Mouse (Mus musculus): ENCODE measurements around the gene Mgp. TPM values are rescaled to one million over a fixed set of nuclear protein-coding genes. Genes with fewer than 3 reads are reported as not detected.
A peak's percentile ranks its signal among the peaks of the same experiment; 100 is the strongest.

The Mgp gene
- polyA plus RNA-seq, 1 experiment from 2014 or later: 6.3 TPM

DNA sequence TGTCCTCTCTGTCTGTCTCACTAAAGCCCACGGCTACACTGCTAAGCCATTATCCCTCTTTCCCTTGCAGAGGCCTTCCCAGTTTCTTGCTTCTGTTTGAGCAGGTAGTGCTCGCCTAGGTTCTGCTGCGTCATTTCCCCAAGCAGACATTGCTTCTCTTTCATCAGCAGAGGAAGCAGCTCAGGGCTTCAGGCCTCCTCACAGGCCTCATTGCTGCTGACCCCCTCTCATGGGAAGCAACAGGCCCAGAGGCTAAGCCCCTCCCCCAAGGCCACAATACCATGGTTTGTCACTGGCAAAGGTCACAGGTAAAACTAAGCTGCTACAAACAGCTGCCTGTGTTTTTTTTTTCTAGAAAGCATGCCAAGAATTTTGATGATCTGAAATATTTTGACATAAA, 22.9 kb downstream of the Mgp start:
- ATAC-seq (ENCODE audit: insufficient read depth): no peak
- H3K27me3 ChIP-seq: no peaks in the 10 kb centered on the region
- no peaks in the 10 kb centered on the region for H3K9me3 ChIP-seq (replicated peaks)
- H3K27ac ChIP-seq (replicated peaks): peak overlapping the region; percentile 72
- WGBS (ENCODE audit: insufficient replicate concordance): 48% methylated on average over 3 of the region's 3 CpGs
- peaks cover 74% of the 10 kb centered on the region for H3K36me3 ChIP-seq (replicated peaks)
- H3K9ac ChIP-seq: no peak overlapping the region
- H3K4me1 ChIP-seq (replicated peaks): peaks cover 76% of the 10 kb centered on the region
- H3K4me3 ChIP-seq (replicated peaks): peak overlapping the region; percentile 77
- peak overlapping the region; percentile 71 for H3K4me2 ChIP-seq

DNA sequence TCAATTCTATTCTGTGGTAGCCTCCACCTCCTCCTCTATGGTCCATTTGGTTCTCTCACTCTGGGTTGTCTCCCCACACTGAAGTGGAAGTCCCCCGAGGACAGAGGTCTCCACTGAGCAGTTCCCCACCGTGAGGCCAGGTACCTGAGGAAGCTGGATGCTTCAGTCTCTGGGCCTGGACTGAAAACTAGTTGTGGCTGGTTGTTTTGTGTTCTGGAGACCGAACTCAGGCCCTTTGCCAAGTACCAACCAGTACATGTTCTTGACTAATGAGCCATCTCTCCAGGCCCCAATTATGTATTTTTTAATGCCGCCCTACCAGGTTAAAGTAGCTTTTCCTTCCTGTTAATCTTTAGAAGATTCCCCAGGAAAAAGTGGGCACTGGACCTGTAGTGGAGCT, 23.3 kb downstream of the Mgp start:
- H3K4me3 ChIP-seq (replicated peaks): peak overlapping the region; percentile 77
- peaks cover 78% of the 10 kb centered on the region for H3K4me1 ChIP-seq (replicated peaks)
- 82% methylated on average over 4 of the region's 4 CpGs for WGBS (ENCODE audit: insufficient replicate concordance)
- H3K27ac ChIP-seq (replicated peaks): peak overlapping the region; percentile 72
- peaks cover 78% of the 10 kb centered on the region for H3K36me3 ChIP-seq (replicated peaks)
- no peaks in the 10 kb centered on the region for H3K9me3 ChIP-seq (replicated peaks)
- peak overlapping the region; percentile 71 for H3K4me2 ChIP-seq
- no peaks in the 10 kb centered on the region for H3K27me3 ChIP-seq
- no peak for ATAC-seq (ENCODE audit: insufficient read depth)
- no peak overlapping the region for H3K9ac ChIP-seq

DNA sequence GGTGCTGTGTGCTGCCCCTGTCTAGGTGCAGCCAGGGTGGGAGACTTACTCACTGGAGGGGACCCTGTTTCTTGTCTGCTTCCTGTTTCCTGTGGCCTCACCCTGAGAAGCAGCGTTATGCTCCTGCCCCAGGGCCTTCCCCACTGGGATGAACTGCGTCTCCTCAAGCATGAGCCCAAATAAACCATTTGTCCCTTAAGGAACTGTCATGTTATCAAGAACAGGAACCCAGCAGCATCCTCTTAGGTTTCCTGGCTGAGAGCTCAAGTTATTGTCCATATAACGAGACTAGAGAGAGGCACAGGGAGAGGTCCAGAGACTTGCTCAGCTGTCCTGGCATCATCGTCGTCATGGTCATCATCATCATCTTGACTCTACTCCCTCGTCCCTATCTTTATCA, 25.4 kb downstream of the Mgp start:
- WGBS (ENCODE audit: insufficient replicate concordance): 58% methylated on average over 6 of the region's 6 CpGs
- Histone ChIP-seq H3K9me3 (replicated peaks) (no peaks in the 10 kb centered on the region), H3K27me3 (no peaks in the 10 kb centered on the region), H3K27ac (replicated peaks) (peak overlapping the region; percentile 81), H3K4me1 (replicated peaks) (peaks cover 72% of the 10 kb centered on the region), H3K4me3 (replicated peaks) (no peak overlapping the region), H3K4me2 (peak overlapping the region; percentile 7; the same call in 1 of the 2 replicates), H3K36me3 (replicated peaks) (peaks cover 96% of the 10 kb centered on the region), H3K9ac (no peak overlapping the region)
- no peak for ATAC-seq (ENCODE audit: insufficient read depth)

DNA sequence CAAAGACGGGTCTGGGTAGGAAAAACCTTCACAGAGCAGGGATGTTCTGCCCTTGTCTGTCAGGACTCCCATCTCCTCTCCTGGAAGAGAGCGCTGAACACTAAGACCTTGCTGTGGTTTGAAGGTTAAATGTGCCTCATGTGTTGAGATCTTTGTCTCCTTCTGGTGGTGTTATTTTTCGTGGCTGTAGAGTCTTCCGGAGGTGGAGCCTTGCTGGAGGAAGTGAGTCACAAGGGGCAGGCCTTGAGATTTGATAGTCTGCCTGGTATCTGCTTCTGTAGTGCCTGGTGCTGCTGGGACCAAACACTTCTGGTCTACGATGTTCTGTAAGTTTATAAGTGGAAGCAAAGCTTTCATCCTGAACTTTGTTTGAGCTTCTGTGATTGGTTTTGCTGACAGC, 26.7 kb downstream of the Mgp start:
- 0 out of 2 replicates have a peak overlapping the region, but pooled peaks have one; percentile 34 for H3K9ac ChIP-seq
- peak overlapping the region; percentile 50 for H3K4me2 ChIP-seq
- H3K9me3 ChIP-seq (replicated peaks): no peaks in the 10 kb centered on the region
- WGBS (ENCODE audit: insufficient replicate concordance): 69% methylated on average over 5 of the region's 5 CpGs
- peaks cover 61% of the 10 kb centered on the region for H3K4me1 ChIP-seq (replicated peaks)
- peaks cover 89% of the 10 kb centered on the region for H3K36me3 ChIP-seq (replicated peaks)
- peak overlapping the region; percentile 81 for H3K27ac ChIP-seq (replicated peaks)
- no peaks in the 10 kb centered on the region for H3K27me3 ChIP-seq
- peak overlapping the region; percentile 22 for H3K4me3 ChIP-seq (replicated peaks)
- ATAC-seq (ENCODE audit: insufficient read depth): 0 out of 2 replicates have a peak, but pooled peaks have one; percentile 17

DNA sequence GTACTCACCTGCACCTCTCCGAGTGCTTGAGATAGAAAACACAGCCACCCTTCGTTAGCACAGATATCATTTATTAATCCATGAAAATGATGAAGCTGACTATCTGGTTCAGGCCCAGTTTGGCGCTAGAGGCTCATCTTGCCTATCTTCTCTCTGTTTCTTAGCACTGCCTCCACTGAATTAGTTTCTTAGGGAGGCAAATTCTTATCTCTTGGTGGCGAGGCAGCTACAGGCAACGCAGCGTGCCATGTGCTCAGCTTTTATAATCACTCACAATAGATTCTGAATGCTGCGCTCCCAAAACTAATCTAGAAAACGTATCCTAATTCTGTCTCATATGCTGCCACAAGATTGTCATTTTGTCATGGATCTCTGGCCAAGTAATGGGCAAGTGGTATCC, 27.2 kb downstream of the Mgp start:
- Histone ChIP-seq H3K36me3 (replicated peaks) (peaks cover 83% of the 10 kb centered on the region), H3K4me2 (peak overlapping the region; percentile 50), H3K27ac (replicated peaks) (peak overlapping the region; percentile 81), H3K4me1 (replicated peaks) (peaks cover 56% of the 10 kb centered on the region), H3K27me3 (no peaks in the 10 kb centered on the region), H3K4me3 (replicated peaks) (peak overlapping the region; percentile 22), H3K9ac (peak overlapping the region; percentile 34; the same call in 1 of the 2 replicates), H3K9me3 (replicated peaks) (no peaks in the 10 kb centered on the region)
- peak; percentile 64 for ATAC-seq (ENCODE audit: insufficient read depth)
- WGBS (ENCODE audit: insufficient replicate concordance): 23% methylated on average over 8 of the region's 8 CpGs

DNA sequence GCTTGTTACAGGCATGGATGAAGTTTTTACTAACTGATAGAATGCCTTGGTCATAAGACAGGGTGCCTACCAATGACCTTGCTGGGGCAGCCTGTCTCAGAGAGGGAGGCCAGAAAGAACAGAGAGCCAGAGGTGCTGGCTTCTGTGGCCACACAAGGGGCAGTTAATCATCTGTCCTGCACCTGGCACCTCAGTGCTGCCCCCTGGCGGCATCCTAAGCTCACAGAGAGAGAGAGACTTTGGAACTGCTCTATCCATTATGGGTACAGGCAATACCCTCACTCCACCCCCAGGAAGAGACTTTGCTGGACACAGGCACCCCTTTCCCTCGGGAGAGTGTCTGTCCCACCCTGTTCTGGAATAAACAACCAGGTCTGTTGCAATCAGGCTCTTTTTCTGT, 27.8 kb downstream of the Mgp start:
- Histone ChIP-seq H3K36me3 (replicated peaks) (peaks cover 77% of the 10 kb centered on the region), H3K4me1 (replicated peaks) (peaks cover 50% of the 10 kb centered on the region), H3K4me2 (peak overlapping the region; percentile 50), H3K9me3 (replicated peaks) (no peaks in the 10 kb centered on the region), H3K27ac (replicated peaks) (peak overlapping the region; percentile 81), H3K27me3 (no peaks in the 10 kb centered on the region), H3K4me3 (replicated peaks) (peak overlapping the region; percentile 22), H3K9ac (peak overlapping the region; percentile 2; the same call in 1 of the 2 replicates)
- ATAC-seq (ENCODE audit: insufficient read depth): peak; percentile 70
- WGBS (ENCODE audit: insufficient replicate concordance): 2% methylated on average over 2 of the region's 2 CpGs

DNA sequence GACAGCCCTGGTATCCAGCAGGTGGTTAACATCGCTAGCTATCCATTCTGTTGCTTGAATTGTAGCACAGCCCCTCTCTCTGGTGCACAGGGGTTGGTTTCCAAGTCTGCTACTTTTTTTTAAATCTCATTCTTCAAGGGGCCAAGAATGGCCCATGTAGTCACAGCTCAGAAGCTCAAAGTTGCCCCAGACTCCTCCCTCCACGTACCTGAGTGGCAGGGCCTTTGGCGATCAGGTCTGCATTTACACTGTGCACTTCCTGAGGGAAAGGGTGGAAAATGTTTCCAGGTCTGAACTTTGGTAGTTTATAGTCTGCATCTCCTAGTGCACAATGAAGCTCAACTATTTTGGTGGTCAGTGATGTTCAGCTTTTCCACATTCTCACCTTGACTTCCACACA, 28.4 kb downstream of the Mgp start:
- H3K9me3 ChIP-seq (replicated peaks): no peaks in the 10 kb centered on the region
- H3K4me3 ChIP-seq (replicated peaks): no peak overlapping the region
- no peak overlapping the region for H3K9ac ChIP-seq
- ATAC-seq (ENCODE audit: insufficient read depth): no peak
- 0 out of 2 replicates have a peak overlapping the region, but pooled peaks have one; percentile 50 for H3K4me2 ChIP-seq
- H3K4me1 ChIP-seq (replicated peaks): peaks cover 45% of the 10 kb centered on the region
- H3K36me3 ChIP-seq (replicated peaks): peaks cover 72% of the 10 kb centered on the region
- H3K27me3 ChIP-seq: no peaks in the 10 kb centered on the region
- WGBS (ENCODE audit: insufficient replicate concordance): 88% methylated on average over 3 of the region's 3 CpGs
- H3K27ac ChIP-seq (replicated peaks): no peak overlapping the region

DNA sequence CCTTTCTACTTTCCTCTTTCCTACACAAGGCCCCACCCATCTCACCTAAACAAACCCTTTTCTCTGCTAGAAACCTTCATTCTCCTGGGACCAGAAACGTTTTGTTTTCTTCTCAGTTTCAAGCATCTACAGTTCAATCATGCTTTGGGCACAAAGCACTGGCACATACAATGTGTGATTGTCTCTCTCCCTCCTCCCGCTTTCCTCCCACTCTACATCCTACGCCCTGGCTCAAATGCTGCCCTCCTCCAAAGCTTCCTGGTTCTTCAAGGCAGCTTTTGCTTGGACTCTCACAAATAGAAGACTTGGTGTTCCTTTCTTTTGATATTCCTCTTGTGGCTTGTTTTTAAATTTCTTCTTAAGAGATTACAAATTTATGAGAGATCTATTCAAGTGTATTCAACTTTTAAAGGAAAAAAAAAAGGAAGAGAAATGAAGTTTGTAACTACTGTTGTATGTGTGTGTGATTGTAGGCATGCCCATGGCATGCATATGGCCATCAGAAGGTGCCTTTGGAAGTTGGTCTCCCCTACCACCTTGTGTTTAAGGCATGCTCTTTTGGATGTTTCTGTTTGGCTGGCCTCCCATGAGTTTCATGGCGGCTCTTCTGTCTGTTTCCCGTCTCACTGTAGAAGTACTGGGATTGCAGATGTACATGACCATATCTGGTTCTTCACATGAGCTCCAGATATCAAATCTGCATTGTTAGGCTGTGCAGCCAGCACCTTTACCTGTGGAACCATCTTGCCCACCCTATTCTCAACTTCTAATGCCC, 29.7 kb downstream of the Mgp start:
- no peak overlapping the region for H3K9ac ChIP-seq
- whole genome bisulfite sequencing (ENCODE audit: insufficient replicate concordance): 76% methylated on average over 5 of the region's 5 CpGs
- peaks cover 40% of the 10 kb centered on the region for H3K4me1 ChIP-seq (replicated peaks)
- H3K36me3 ChIP-seq (replicated peaks): peaks cover 59% of the 10 kb centered on the region
- H3K27me3 ChIP-seq: no peaks in the 10 kb centered on the region
- no peak overlapping the region for H3K4me2 ChIP-seq
- H3K27ac ChIP-seq (replicated peaks): no peak overlapping the region
- H3K4me3 ChIP-seq (replicated peaks): no peak overlapping the region
- no peak for ATAC-seq (ENCODE audit: insufficient read depth)
- H3K9me3 ChIP-seq (replicated peaks): no peaks in the 10 kb centered on the region

DNA sequence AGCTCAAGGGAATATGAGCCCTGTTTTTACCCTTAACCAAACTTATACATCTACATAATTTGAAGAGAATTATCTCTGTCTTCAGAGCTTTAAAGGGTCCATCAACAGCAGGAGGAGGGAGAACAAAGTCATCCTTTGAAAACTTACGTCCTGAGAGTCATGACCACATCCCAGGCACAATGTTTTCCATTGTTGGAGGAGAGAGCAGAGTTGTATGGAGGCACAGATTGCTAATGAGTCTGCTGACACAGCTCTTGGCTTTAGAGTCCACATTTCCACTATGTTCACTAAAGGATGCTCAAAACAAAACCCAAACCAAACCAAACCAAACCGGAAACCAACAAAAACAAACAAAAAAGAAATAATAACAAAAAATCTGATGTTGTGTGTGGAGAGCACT, 30.7 kb downstream of the Mgp start:
- no peaks in the 10 kb centered on the region; the same call in 1 of the 2 replicates for H3K27me3 ChIP-seq
- peaks cover 30% of the 10 kb centered on the region for H3K4me1 ChIP-seq (replicated peaks)
- 86% methylated on average over 2 of the region's 2 CpGs for WGBS (ENCODE audit: insufficient replicate concordance)
- ATAC-seq (ENCODE audit: insufficient read depth): no peak
- no peak overlapping the region for H3K27ac ChIP-seq (replicated peaks)
- H3K9me3 ChIP-seq (replicated peaks): no peaks in the 10 kb centered on the region
- no peak overlapping the region for H3K9ac ChIP-seq
- H3K36me3 ChIP-seq (replicated peaks): peaks cover 49% of the 10 kb centered on the region
- no peak overlapping the region for H3K4me2 ChIP-seq
- H3K4me3 ChIP-seq (replicated peaks): no peak overlapping the region

DNA sequence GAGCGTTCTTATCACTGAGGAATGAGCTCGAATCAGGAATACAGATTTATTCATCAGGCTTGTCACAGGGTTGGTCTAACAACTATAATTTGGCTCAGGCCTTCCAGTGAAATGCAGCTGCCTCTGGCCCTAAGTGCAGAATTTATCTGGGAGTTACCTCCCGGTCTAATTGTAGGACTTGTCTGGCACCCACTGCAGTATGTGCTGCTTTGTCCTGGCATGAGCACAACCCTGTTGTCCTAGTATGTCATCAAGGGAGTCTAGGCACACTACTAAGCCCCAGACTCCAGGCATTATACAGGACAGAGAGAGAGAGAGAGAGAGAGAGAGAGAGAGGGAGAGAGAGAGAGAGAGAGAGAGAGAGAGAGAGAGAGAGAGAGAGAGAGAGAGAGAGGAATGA, 38.3 kb downstream of the Mgp start:
- Histone ChIP-seq H3K4me3 (replicated peaks) (no peak overlapping the region), H3K27ac (replicated peaks) (no peak overlapping the region)
- 48% methylated on average over 3 of the region's 3 CpGs for WGBS (ENCODE audit: insufficient replicate concordance)

DNA sequence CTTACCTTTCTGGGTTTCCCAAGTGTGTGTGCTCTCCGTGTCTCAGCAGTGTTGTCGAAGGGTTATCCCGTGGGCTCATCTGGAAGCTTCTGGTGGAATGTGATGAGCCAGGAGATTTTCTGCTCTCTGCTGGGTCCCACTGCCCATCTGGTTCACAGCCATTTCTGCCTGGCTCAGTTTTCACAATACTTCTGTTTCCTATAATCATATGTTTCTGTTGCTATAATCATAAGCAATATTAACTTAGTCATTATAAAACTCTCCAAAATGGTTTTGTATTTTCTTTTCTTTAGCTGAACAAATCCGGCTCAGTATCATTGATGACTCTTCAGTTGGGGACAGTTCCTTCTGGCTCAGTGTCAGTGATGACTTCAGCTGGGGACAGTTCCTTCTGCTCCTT, 40.3 kb downstream of the Mgp start, which contains the start of gene Smco3:
Smco3 (minus strand) TSS at position 101 of the 400 bp plus-strand sequence.
- H3K4me2 ChIP-seq: no peak within 1 kb of the TSS
- no peaks in the 10 kb centered on the region for H3K4me1 ChIP-seq (replicated peaks)
- H3K9me3 ChIP-seq (replicated peaks): no peaks in the 10 kb centered on the region
- ATAC-seq (ENCODE audit: insufficient read depth): no peak
- H3K36me3 ChIP-seq (replicated peaks): no peaks in the 10 kb centered on the region
- no peak within 1 kb of the TSS for H3K27ac ChIP-seq (replicated peaks)
- H3K9ac ChIP-seq: no peak within 1 kb of the TSS
- no peak within 1 kb of the TSS for H3K4me3 ChIP-seq (replicated peaks)
- WGBS (ENCODE audit: insufficient replicate concordance): 48% methylated on average over 4 of the region's 4 CpGs
- H3K27me3 ChIP-seq: peaks cover 13% of the 10 kb centered on the region

More for the DNA sequence above, 38.3 kb downstream of the Mgp start:
- no peak for ATAC-seq (ENCODE audit: insufficient read depth)
- Histone ChIP-seq H3K27me3 (peaks cover 5% of the 10 kb centered on the region), H3K4me2 (no peak overlapping the region), H3K36me3 (replicated peaks) (no peaks in the 10 kb centered on the region), H3K9me3 (replicated peaks) (no peaks in the 10 kb centered on the region), H3K9ac (no peak overlapping the region), H3K4me1 (replicated peaks) (no peaks in the 10 kb centered on the region)

Measured in liver, embryonic 15.5 days (tissue).